15 mouse cellular contexts compared by ENCODE assay signal in genomic region chr7:70424231-70424620, GRCm38 (mm10). TPM values are rescaled to one million over a fixed set of nuclear protein-coding genes. Genes with fewer than 3 reads are reported as not detected.
A peak's percentile ranks its signal among the peaks of the same experiment; 100 is the strongest.
DNase-seq lines count a peak whose midpoint lies in the region; ATAC-seq and TF ChIP-seq lines count a peak whose summit lies in the region.
"Had no signal": no experiment of that assay in that cellular context is flagged by ENCODE, and none has a peak within 500 bp of the region (broad histone marks: within the 10 kb centered on the region; RNA-seq: fewer than 3 reads in every experiment).

No protein-coding gene starts in this region.

- ATAC-seq in midbrain, embryonic 11.5 days (ENCODE audit: low FRiP score), result peak; percentile 88
- ATAC-seq in forebrain, embryonic 15.5 days (replicated peaks), result peak; percentile 99
- peak; percentile 78; the same call in 1 of the 2 replicates for ATAC-seq in hindbrain, postnatal 0 days

- no peaks in the 10 kb centered on the region for H3K4me1 ChIP-seq in midbrain, embryonic 11.5 days (ENCODE audit: control insufficient read depth, insufficient read depth, low read length)
- H3K4me1 ChIP-seq in midbrain, embryonic 10.5 days, result peaks cover 7% of the 10 kb centered on the region
- H3K4me1 ChIP-seq in forebrain, embryonic 15.5 days, result peaks cover 12% of the 10 kb centered on the region
- H3K4me1 ChIP-seq in hindbrain, postnatal 0 days (ENCODE audit: insufficient read depth, low read length), result no peaks in the 10 kb centered on the region

- no peak overlapping the region for H3K27ac ChIP-seq in midbrain, embryonic 11.5 days (ENCODE audit: low read depth, low read length)
- no peak overlapping the region for H3K27ac ChIP-seq in midbrain, embryonic 10.5 days (replicated peaks)
- H3K27ac ChIP-seq in forebrain, embryonic 15.5 days (replicated peaks), result no peak overlapping the region
- H3K27ac ChIP-seq in hindbrain, postnatal 0 days, result no peak overlapping the region
- H3K27ac ChIP-seq: liver, embryonic 14.5 days had no signal

- no peak overlapping the region for H3K4me2 ChIP-seq in midbrain, embryonic 11.5 days
- no peak overlapping the region for H3K4me2 ChIP-seq in forebrain, embryonic 15.5 days (replicated peaks)
- no peak overlapping the region for H3K4me2 ChIP-seq in hindbrain, postnatal 0 days (ENCODE audit: low read depth, low read length)

- H3K9me3 ChIP-seq in midbrain, embryonic 11.5 days (ENCODE audit: control insufficient read depth, low read length), result no peaks in the 10 kb centered on the region
- H3K9me3 ChIP-seq in midbrain, embryonic 10.5 days (replicated peaks), result no peaks in the 10 kb centered on the region
- H3K9me3 ChIP-seq in forebrain, embryonic 15.5 days, result no peaks in the 10 kb centered on the region
- no peaks in the 10 kb centered on the region for H3K9me3 ChIP-seq in hindbrain, postnatal 0 days (ENCODE audit: low read length)

- no peak overlapping the region for H3K4me3 ChIP-seq in midbrain, embryonic 11.5 days (ENCODE audit: low read depth, low read length)
- no peak overlapping the region for H3K4me3 ChIP-seq in midbrain, embryonic 10.5 days
- no peak overlapping the region for H3K4me3 ChIP-seq in forebrain, embryonic 15.5 days
- no peak overlapping the region for H3K4me3 ChIP-seq in hindbrain, postnatal 0 days (ENCODE audit: low read length)

- TF ChIP-seq CTCF in hindbrain, postnatal 0 days (IDR thresholded peaks at IDR 0.05; ENCODE audit: low read depth), result no peak

- H3K27me3 ChIP-seq in midbrain, embryonic 11.5 days (ENCODE audit: control insufficient read depth, insufficient read depth, low read length), result no peaks in the 10 kb centered on the region
- H3K27me3 ChIP-seq in midbrain, embryonic 10.5 days (ENCODE audit: low read depth, poor library complexity, severe bottlenecking), result no peaks in the 10 kb centered on the region
- no peaks in the 10 kb centered on the region for H3K27me3 ChIP-seq in forebrain, embryonic 15.5 days
- H3K27me3 ChIP-seq in hindbrain, postnatal 0 days (ENCODE audit: insufficient read depth, low read length), result no peaks in the 10 kb centered on the region

- DNase-seq in midbrain, embryonic 11.5 days (ENCODE audit: low spot score, missing footprints), result peak; percentile 84
- no peak for DNase-seq in midbrain, embryonic 10.5 days (ENCODE audit: low spot score)
- DNase-seq in hindbrain, postnatal 0 days (ENCODE audit: low spot score), result peak; percentile 64
- DNase-seq in retina, embryonic 14.5 days (ENCODE audit: low spot score), result peak; percentile 5
- no peak for DNase-seq in adipocyte (ENCODE audit: low spot score)
- no peak for DNase-seq in left cerebral cortex, adult 9 months (ENCODE audit: low spot score in 2 of 2)
- no peak for DNase-seq in urinary bladder, adult 18-20 months (ENCODE audit: low spot score in 2 of 2)
- DNase-seq: adrenal gland, postnatal 14 days; cerebellum, postnatal 14 days; heart, postnatal 10 days; kidney, postnatal 14 days; lung, postnatal 10 days; spleen, adult 18-20 months had no signal

- 44% methylated on average over 4 of the region's 4 CpGs for WGBS in midbrain, embryonic 11.5 days
- 71% methylated on average over 4 of the region's 4 CpGs for WGBS in midbrain, embryonic 10.5 days
- 6% methylated on average over 4 of the region's 4 CpGs for WGBS in forebrain, embryonic 15.5 days
- WGBS in hindbrain, postnatal 0 days, result 17% methylated on average over 4 of the region's 4 CpGs

- no peaks in the 10 kb centered on the region for H3K36me3 ChIP-seq in midbrain, embryonic 11.5 days (ENCODE audit: control insufficient read depth, insufficient read depth, low read length)
- no peaks in the 10 kb centered on the region for H3K36me3 ChIP-seq in midbrain, embryonic 10.5 days
- H3K36me3 ChIP-seq in forebrain, embryonic 15.5 days, result no peaks in the 10 kb centered on the region
- no peaks in the 10 kb centered on the region for H3K36me3 ChIP-seq in hindbrain, postnatal 0 days (ENCODE audit: insufficient read depth, low read length)

- H3K9ac ChIP-seq in midbrain, embryonic 11.5 days (ENCODE audit: low read length), result no peak overlapping the region
- no peak overlapping the region for H3K9ac ChIP-seq in forebrain, embryonic 15.5 days (replicated peaks)
- no peak overlapping the region for H3K9ac ChIP-seq in hindbrain, postnatal 0 days (replicated peaks; ENCODE audit: low read length)
- H3K9ac ChIP-seq: liver, embryonic 14.5 days had no signal

RNA-seq across cellular contexts. Expression of gene Nr2f2, which starts 57.7 kb away (rescaled TPM):
- 114 and 122 TPM in 2 replicates for polyA plus RNA-seq in midbrain, embryonic 11.5 days (2014; fragmentation: Nextera tagmentation; extraction: Ambion mirVana)
- 86.8 and 89.2 TPM in 2 replicates for polyA plus RNA-seq in midbrain, embryonic 10.5 days (2016; fragmentation: Nextera tagmentation; extraction: Ambion mirVana)
- 76.2 and 95.0 TPM in 2 replicates for polyA plus RNA-seq in forebrain, embryonic 15.5 days (2015; fragmentation: Nextera tagmentation; extraction: Ambion mirVana)
- 33.2 and 43.1 TPM in 2 replicates for total RNA-seq in hindbrain, postnatal 0 days (2014; rRNA removed)
- polyA plus RNA-seq in hindbrain, postnatal 0 days (2015; fragmentation: Nextera tagmentation; extraction: Ambion mirVana), result 74.2 and 75.4 TPM in 2 replicates

Comparison
In these comparisons a context has a peak if more than half of its experiments do, and no peak if none do; other contexts are left out.
1. DNase-seq: peak in midbrain, embryonic 11.5 days (single experiment), hindbrain, postnatal 0 days (single experiment) and retina, embryonic 14.5 days (single experiment); none in midbrain, embryonic 10.5 days (single experiment), adipocyte (single experiment), left cerebral cortex, adult 9 months (0 of 2) and urinary bladder, adult 18-20 months (0 of 2).
2. Peak in every context shown above with its lines, with median percentiles within 50 percentile points of each other: ATAC-seq.